Mouse (Mus musculus) midbrain, embryonic 15.5 days (tissue): ENCODE measurements around the gene Fbxo7. TPM values are rescaled to one million over a fixed set of nuclear protein-coding genes. Genes with fewer than 3 reads are reported as not detected.

Experiments used
- ATAC-seq: fragments of 200-750 bp; cut with Nextera tagmentation; replicated peaks from 2 replicates; pipeline ENCODE4 v1.8.0; 2017; ENCODE audit warnings: moderate TSS enrichment
- H3K27ac ChIP-seq: fragments of 300-500 bp; sonication (generic); 2 replicates; pipeline ENCODE4 v1.5.1; 2015; ENCODE audit warnings: mild to moderate bottlenecking, inconsistent platforms
- H3K27me3 ChIP-seq: fragments of 300-500 bp; sonication (generic); replicated peaks from 2 replicates; pipeline ENCODE4 v1.6.1; 2015; ENCODE audit warnings: inconsistent platforms
- H3K36me3 ChIP-seq: fragments of 300-500 bp; sonication (generic); replicated peaks from 2 replicates; pipeline ENCODE4 v1.6.1; 2015; ENCODE audit warnings: inconsistent platforms
- H3K4me1 ChIP-seq: fragments of 300-500 bp; sonication (generic); 2 replicates; pipeline ENCODE4 v1.6.1; 2015; ENCODE audit warnings: inconsistent platforms
- H3K4me2 ChIP-seq: fragments of 300-500 bp; sonication (generic); 2 replicates; pipeline ENCODE4 v1.6.1; 2015; ENCODE audit warnings: inconsistent platforms, mild to moderate bottlenecking, moderate library complexity
- H3K4me3 ChIP-seq: fragments of 300-500 bp; sonication (generic); 2 replicates; pipeline ENCODE4 v1.5.1; 2015; ENCODE audit warnings: mild to moderate bottlenecking, inconsistent platforms
- H3K9ac ChIP-seq: fragments of 300-500 bp; sonication (generic); 2 replicates; pipeline ENCODE4 v1.6.1; 2015; ENCODE audit warnings: mild to moderate bottlenecking, inconsistent platforms
- H3K9me3 ChIP-seq: fragments of 300-500 bp; sonication (generic); 2 replicates; pipeline ENCODE4 v1.6.1; 2016; ENCODE audit warnings: inconsistent platforms
- WGBS: fragments of 180-500 bp; shearing (Covaris S2); methylation state at CpG from one replicate; pipeline ENCODE4 v1.1.7; 2015; ENCODE audit warnings: mixed read lengths; 5-methylcytosine and 5-hydroxymethylcytosine counted together
- polyA plus RNA-seq: library from polyadenylated mRNA; unstranded; fragments of >200 nt; fragmentation: Nextera tagmentation; extraction: Ambion mirVana; gene quantifications from 2 replicates; pipeline ENCODE4 v1.2.1, GENCODE M21; 2015

Fbxo7 gene
- 18.8 TPM in 2 replicates for polyA plus RNA-seq

DNA sequence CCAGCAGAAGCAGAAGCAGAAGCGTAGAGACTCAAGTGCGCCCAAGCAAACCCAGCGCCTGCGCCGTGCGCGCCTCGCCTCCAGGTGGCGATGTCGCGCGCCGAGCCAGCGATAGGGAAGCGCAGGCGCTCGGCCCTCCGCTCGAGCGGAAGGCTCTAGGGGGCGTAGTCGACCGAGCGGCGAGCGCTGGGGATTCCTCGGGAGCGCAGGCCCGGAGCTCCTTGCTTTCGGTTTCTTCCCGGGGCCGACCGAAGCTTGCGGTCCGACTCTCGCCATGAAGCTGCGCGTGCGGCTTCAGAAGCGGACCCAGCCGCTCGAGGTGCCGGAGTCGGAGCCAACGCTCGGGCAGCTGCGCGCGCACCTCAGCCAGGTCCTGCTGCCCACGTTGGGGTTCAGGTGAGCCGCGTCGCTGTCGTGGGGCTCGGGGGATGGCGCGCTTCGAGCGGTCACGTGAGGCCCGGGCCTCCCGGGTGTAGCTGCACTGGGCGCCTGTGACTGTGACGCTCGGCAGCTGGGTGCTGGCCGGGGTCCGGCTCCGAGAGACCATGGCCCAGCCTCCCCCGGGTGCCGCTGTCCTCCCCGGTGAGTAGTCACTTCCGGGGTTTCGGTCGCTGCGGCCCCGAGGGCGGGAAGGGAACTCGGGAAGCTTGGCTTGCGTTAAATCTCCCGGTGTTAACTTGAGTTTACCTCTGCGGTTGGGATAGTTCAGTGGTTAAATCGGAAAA lies at the start of gene Fbxo7:
TSS of gene Fbxo7 (plus strand) at position 224 of the 725 bp plus-strand sequence.
- H3K9ac ChIP-seq, result peak within 1 kb of the TSS; percentile 63
- H3K4me1 ChIP-seq, result peaks cover 7% of the 10 kb centered on the region
- H3K4me3 ChIP-seq, result peak within 1 kb of the TSS; percentile 75
- ATAC-seq, result peak; percentile 98
- peak within 1 kb of the TSS; percentile 69 for H3K4me2 ChIP-seq
- no peaks in the 10 kb centered on the region for H3K9me3 ChIP-seq
- H3K36me3 ChIP-seq, result no peaks in the 10 kb centered on the region
- 0% methylated on average over 81 of the region's 82 CpGs for WGBS
- H3K27me3 ChIP-seq, result 0 out of 2 replicates have a peak, but pooled peaks cover 3% of the 10 kb centered on the region
- H3K27ac ChIP-seq, result peak within 1 kb of the TSS; percentile 85

DNA sequence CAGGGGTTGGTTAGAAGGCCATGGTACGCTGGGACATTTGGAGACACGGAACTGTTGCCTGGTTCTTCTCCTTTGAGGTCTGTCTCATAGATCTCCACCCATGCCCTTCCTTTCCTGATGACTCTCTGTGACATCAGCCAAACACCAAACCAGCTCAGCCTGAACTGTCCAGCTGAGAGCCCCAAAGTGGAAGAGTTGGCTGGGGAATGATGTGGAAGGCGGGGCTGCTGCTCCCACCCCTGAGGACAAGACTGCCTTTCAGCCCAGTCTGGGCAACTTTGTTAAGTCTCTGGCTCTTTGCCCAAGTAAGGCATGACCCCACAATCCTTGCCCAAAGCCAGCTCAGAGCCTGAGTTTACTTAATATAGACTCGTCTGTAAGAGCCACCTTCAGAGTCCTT lies 48.9 kb upstream of the Fbxo7 start:
- H3K27ac ChIP-seq, result no peak overlapping the region

DNA sequence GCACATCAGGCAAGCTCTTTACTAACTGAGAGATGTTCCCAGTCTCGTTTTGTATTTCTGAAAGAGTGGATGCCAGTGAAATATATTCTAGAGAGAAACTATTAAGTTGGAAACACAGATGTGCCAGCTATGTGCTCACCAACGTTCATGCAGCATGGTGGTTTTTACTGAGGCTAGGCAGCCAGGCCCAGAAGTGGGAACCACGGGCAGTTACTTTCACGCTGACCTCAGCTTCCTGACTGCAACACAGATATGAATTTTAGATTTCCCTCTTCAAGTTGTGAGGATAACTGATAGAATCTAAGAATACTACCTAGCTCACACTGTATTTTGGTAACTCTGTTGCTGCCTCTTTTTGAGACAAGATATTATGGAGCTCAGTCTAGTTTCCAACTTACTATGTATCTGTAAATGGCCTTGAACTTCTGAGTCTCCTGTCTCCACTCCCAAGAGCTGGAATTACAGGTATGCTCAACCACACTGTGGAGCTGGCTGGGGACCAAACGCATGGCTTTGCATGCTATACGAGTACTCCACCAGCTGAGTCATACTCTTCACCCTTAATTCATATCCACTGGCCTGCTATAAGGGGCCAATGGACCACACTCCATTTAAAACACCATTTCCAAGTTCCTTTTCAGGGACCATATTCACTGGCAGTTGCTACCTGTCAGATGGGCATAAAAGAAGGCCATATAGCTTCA lies 32.2 kb upstream of the Fbxo7 start:
- no peaks in the 10 kb centered on the region for H3K36me3 ChIP-seq
- WGBS, result 83% methylated on average over 6 of the region's 6 CpGs
- H3K9me3 ChIP-seq, result no peaks in the 10 kb centered on the region
- no peaks in the 10 kb centered on the region for H3K4me1 ChIP-seq
- H3K4me3 ChIP-seq, result no peak overlapping the region
- no peak overlapping the region for H3K4me2 ChIP-seq
- no peaks in the 10 kb centered on the region for H3K27me3 ChIP-seq
- H3K9ac ChIP-seq, result no peak overlapping the region
- H3K27ac ChIP-seq, result no peak overlapping the region
- ATAC-seq, result no peak

More for the DNA sequence above, 48.9 kb upstream of the Fbxo7 start:
- Histone ChIP-seq H3K9ac (no peak overlapping the region), H3K4me3 (no peak overlapping the region), H3K36me3 (no peaks in the 10 kb centered on the region), H3K9me3 (no peaks in the 10 kb centered on the region), H3K4me1 (no peaks in the 10 kb centered on the region), H3K27me3 (no peaks in the 10 kb centered on the region), H3K4me2 (no peak overlapping the region)
- ATAC-seq, result no peak
- 86% methylated on average over 4 of the region's 4 CpGs for WGBS

DNA sequence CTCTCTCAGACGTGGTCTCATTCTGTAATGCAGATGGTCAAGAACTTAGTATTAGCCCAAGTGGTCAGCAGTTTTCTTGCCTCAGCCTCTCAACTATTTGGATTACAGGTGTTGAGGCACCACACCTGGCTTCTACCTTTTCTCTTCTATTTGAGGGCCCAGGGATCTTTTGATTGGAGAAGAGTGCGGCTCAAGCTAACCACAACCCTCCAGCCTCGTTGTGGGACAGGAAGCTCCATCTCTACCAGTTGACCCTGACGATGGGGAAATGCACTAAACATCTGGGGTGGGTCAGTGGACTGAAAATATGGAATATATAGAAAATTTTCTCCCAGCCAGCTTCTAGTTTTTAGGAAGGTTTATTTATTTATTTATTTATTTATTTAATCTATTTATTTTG lies 29.4 kb upstream of the Fbxo7 start:
- Histone ChIP-seq H3K9ac (no peak overlapping the region), H3K4me1 (no peaks in the 10 kb centered on the region), H3K4me3 (no peak overlapping the region), H3K4me2 (no peak overlapping the region), H3K27ac (no peak overlapping the region), H3K36me3 (no peaks in the 10 kb centered on the region), H3K27me3 (no peaks in the 10 kb centered on the region), H3K9me3 (no peaks in the 10 kb centered on the region)
- 91% methylated on average over 4 of the region's 4 CpGs for WGBS
- no peak for ATAC-seq

DNA sequence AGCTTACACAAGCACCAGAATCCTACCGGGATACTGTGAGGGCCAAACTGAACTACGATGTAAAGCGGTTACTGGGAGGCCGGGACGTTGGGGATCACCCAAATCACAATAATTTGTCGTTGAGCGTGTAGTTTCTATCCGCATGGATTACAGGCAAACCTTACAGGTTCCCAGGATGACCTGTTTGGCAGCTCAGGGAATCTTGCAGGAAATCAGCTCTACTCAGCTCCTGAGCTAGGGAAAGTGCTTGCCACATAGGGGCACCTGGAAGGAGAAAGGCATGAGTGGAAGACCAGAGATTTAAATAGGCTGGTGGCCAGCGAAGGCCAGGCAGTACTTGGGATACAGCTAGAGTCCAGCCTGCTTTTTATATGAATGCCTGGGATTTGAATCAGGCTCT lies 27.9 kb upstream of the Fbxo7 start:
- no peak overlapping the region for H3K4me3 ChIP-seq
- H3K27me3 ChIP-seq, result no peaks in the 10 kb centered on the region
- H3K9me3 ChIP-seq, result no peaks in the 10 kb centered on the region
- no peaks in the 10 kb centered on the region for H3K4me1 ChIP-seq
- no peaks in the 10 kb centered on the region for H3K36me3 ChIP-seq
- H3K9ac ChIP-seq, result no peak overlapping the region
- H3K4me2 ChIP-seq, result no peak overlapping the region
- no peak overlapping the region for H3K27ac ChIP-seq
- no peak for ATAC-seq
- WGBS, result 88% methylated on average over 9 of the region's 9 CpGs

DNA sequence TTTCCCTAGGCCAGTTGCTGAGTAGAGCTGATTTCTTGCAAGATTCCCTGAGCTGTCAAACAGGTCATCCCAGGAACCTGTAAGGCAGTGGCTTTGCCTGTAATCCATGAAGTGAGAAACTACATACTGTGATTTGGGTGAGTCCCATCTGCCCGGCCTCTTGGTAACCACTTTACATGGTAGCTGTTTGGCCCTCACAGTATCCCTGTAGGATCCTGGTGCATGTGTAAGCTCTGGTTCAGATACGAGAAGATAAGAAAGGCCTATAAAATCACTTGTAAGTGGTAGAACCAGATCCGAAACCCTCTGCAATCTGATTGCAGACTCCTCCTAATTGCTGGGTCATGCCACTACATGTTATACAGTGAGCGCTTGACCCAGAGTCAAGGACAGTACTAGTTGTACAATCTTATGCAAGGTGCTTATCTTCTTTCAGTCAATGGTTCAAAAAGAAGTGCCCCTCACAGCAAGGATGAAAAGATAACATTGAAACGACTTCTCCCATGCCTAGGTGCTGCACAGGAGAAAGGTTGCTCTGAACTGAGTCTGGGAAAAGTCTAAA lies 27.1 kb upstream of the Fbxo7 start:
- ATAC-seq, result no peak
- 90% methylated on average over 5 of the region's 5 CpGs for WGBS
- Histone ChIP-seq H3K27me3 (no peaks in the 10 kb centered on the region), H3K9ac (no peak overlapping the region), H3K27ac (no peak overlapping the region), H3K36me3 (no peaks in the 10 kb centered on the region), H3K4me3 (no peak overlapping the region), H3K4me2 (no peak overlapping the region), H3K4me1 (no peaks in the 10 kb centered on the region), H3K9me3 (no peaks in the 10 kb centered on the region)

DNA sequence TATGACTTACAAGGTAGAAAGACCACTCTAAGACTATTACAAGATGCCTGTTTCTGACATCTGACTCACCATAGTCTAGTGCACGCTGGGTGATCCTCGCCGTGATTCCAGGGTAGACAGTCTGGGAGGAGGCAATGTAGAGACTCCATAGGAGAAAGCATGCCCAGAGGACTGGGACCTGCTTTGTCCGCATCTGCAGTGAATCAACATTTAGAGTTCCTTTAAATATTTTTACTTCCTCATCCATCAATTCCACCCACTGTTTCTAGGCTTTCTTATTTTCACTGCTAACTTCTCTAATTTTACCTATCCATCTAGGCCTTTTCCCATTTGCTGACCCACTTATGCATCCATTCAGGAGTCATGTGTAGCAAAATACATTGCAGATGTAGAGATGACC lies 21.3 kb upstream of the Fbxo7 start:
- H3K9ac ChIP-seq, result no peak overlapping the region
- H3K9me3 ChIP-seq, result no peaks in the 10 kb centered on the region
- H3K4me3 ChIP-seq, result no peak overlapping the region
- no peak overlapping the region for H3K27ac ChIP-seq
- WGBS, result 93% methylated on average over 4 of the region's 4 CpGs
- ATAC-seq, result no peak
- no peak overlapping the region for H3K4me2 ChIP-seq
- no peaks in the 10 kb centered on the region for H3K27me3 ChIP-seq
- H3K36me3 ChIP-seq, result no peaks in the 10 kb centered on the region
- H3K4me1 ChIP-seq, result no peaks in the 10 kb centered on the region

DNA sequence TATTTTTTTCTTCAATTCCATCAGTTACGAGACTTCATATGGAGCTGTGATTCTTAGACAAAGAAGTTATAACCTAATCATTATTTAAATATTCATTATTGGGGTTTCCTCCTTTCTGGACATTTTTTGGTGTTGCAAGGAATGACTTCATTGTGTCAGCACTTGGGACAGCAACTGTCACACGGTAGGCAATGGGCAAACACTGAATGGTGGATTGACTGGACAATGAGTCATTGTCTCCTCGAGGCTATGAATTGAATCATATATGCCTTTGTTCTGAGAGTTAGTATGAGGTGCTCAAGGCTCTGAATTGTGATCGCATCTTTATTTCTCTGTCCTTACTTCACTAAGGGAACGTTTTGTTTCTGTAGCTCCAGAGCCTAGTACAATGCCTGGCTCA lies 15.3 kb upstream of the Fbxo7 start:
- Histone ChIP-seq H3K27me3 (no peaks in the 10 kb centered on the region), H3K9me3 (no peaks in the 10 kb centered on the region), H3K27ac (no peak overlapping the region), H3K36me3 (no peaks in the 10 kb centered on the region), H3K4me1 (no peaks in the 10 kb centered on the region), H3K4me3 (no peak overlapping the region), H3K9ac (no peak overlapping the region), H3K4me2 (no peak overlapping the region)
- 70% methylated on average over 5 of the region's 5 CpGs for WGBS
- no peak for ATAC-seq

DNA sequence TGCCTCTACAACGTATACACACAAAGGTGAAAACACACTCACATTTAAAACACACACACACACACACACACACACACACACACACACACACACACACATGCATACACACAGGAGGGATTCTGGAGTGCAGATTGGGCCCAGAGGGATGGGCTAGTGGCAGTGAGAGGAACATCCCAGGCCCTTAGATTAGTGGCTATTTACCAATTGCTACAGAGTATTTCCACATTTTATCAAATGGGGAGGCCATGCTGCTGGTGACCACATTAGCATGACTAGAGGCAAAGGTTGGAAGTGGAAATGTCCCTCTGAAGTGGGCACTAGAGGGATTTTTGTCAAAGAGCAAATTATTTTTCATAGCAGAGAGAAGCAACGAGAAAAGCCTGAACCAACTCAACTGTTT lies 12.1 kb upstream of the Fbxo7 start:
- Histone ChIP-seq H3K4me2 (no peak overlapping the region), H3K36me3 (no peaks in the 10 kb centered on the region), H3K27ac (no peak overlapping the region), H3K27me3 (no peaks in the 10 kb centered on the region), H3K9ac (no peak overlapping the region), H3K9me3 (no peaks in the 10 kb centered on the region), H3K4me1 (no peaks in the 10 kb centered on the region), H3K4me3 (no peak overlapping the region)
- WGBS, result 70% methylated on average over 2 of the region's 2 CpGs
- ATAC-seq, result no peak

DNA sequence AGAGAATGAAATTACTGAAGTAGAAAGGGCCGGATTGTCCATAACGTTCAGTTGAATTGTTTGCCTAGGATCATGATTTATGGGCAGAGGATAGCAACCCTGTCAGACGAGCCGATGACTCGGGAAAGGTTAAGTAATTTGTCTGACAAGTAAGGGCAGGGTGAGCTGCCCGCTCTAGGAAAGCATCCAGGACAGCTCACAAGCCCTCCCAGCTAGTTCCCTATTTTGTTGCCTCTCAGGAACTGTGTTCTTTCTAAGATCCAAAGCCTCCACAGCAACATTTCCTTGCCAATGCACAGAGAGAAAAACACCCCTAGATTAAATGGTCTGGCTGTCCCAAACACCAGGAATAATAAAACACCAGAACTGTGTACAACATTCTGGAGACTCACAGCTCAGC lies 11.1 kb upstream of the Fbxo7 start:
- Histone ChIP-seq H3K36me3 (no peaks in the 10 kb centered on the region), H3K4me2 (no peak overlapping the region), H3K27ac (no peak overlapping the region), H3K4me3 (no peak overlapping the region), H3K9me3 (no peaks in the 10 kb centered on the region), H3K27me3 (no peaks in the 10 kb centered on the region), H3K4me1 (no peaks in the 10 kb centered on the region), H3K9ac (no peak overlapping the region)
- 76% methylated on average over 6 of the region's 6 CpGs for WGBS
- no peak for ATAC-seq

DNA sequence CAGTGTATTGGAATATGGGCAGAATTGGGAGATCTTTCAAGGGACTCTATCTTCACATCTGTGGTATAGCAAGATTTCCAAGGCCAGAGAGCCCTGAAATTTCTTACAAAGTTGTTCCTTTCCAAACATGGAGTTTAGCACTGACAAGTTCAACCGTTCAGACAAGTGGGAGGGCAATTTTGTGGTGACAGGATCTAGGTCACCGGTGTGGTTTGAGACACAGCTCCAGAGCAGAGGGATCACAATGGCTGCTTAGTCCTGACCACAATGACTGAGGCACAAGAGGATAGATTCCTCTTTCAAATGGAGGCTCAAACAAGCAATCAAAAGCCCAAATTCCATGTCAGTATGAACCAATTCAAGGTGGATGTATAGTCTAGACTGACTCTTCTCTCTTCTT lies 10.6 kb upstream of the Fbxo7 start:
- no peak overlapping the region for H3K4me3 ChIP-seq
- WGBS, result 81% methylated on average over 2 of the region's 2 CpGs
- H3K4me1 ChIP-seq, result no peaks in the 10 kb centered on the region
- H3K9me3 ChIP-seq, result no peaks in the 10 kb centered on the region
- H3K27me3 ChIP-seq, result no peaks in the 10 kb centered on the region
- no peaks in the 10 kb centered on the region for H3K36me3 ChIP-seq
- ATAC-seq, result no peak
- H3K9ac ChIP-seq, result no peak overlapping the region
- H3K4me2 ChIP-seq, result no peak overlapping the region
- H3K27ac ChIP-seq, result no peak overlapping the region

DNA sequence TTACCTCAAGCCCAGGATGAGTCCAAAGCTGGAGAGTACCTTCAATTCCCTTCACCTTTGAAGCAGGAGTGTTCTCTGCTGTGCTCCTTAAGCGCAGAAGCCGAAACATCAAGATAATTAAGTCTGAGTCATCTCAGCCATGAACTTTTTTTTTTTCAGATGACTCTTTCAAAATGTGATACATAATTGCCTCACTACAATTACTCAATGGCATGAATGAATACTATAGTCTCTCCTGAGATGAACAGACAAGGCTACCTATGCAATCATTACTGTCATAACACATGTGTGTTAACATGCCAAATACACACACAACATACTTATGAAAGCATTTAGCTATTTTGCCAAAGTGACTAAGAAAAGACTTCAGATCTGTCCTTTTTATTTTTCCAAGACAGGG lies 10.0 kb upstream of the Fbxo7 start, which contains the start of gene Bpifc:
TSS of gene Bpifc (minus strand) at position 115 of the 400 bp plus-strand sequence.
- ATAC-seq, result no peak
- Histone ChIP-seq H3K27ac (no peak within 1 kb of the TSS), H3K9ac (no peak within 1 kb of the TSS), H3K36me3 (no peaks in the 10 kb centered on the region), H3K9me3 (no peaks in the 10 kb centered on the region), H3K4me2 (no peak within 1 kb of the TSS), H3K4me3 (no peak within 1 kb of the TSS), H3K4me1 (no peaks in the 10 kb centered on the region), H3K27me3 (no peaks in the 10 kb centered on the region)
- 90% methylated on average over 2 of the region's 2 CpGs for WGBS
